Mouse (Mus musculus) kidney, adult 2 months (tissue): ENCODE measurements at regions not wholly inside any gene's neighbourhood (a gene's known extent, or its start where the extent isn't known, plus 50 kb on each side); places are given as distances from the start of the nearest gene placed in this dataset.
A peak's percentile ranks its signal among the peaks of the same experiment; 100 is the strongest.

Experiments
- DNase-seq: peaks from one replicate; pipeline ENCODE4 v3.0.0; 2021
- H3K27ac ChIP-seq: fragments of 200-500 bp; 2 replicates; pipeline ENCODE4 v1.5.1; 2012; ENCODE audit warnings: low read depth, low read length, control low read depth, inconsistent platforms; ENCODE audit not compliant: insufficient read depth
- H3K27me3 ChIP-seq: fragments of 200-500 bp; replicated peaks from 2 replicates; pipeline ENCODE4 v1.6.1; 2012; ENCODE audit warnings: mild to moderate bottlenecking, moderate library complexity, low read length, inconsistent platforms; ENCODE audit not compliant: control insufficient read depth, insufficient read depth
- H3K36me3 ChIP-seq: fragments of 200-500 bp; 2 replicates; pipeline ENCODE4 v1.6.1; 2012; ENCODE audit warnings: mild to moderate bottlenecking, moderate library complexity, low read length, inconsistent platforms; ENCODE audit not compliant: control insufficient read depth, insufficient read depth
- H3K4me1 ChIP-seq: fragments of 200-500 bp; 2 replicates; pipeline ENCODE4 v1.6.1; 2011; ENCODE audit warnings: low read length; ENCODE audit not compliant: control insufficient read depth, insufficient read depth
- H3K4me3 ChIP-seq: fragments of 200-500 bp; 2 replicates; pipeline ENCODE4 v1.5.1; 2011; ENCODE audit warnings: mild to moderate bottlenecking, low read depth, low read length, control low read depth; ENCODE audit not compliant: insufficient read depth
- CTCF ChIP-seq: fragments of 200-500 bp; conservative IDR thresholded peaks from 2 replicates; pipeline ENCODE4 v1.5.1; 2011; ENCODE audit warnings: low read depth, mild to moderate bottlenecking, control low read depth, low read length, moderate library complexity, mixed read lengths; ENCODE audit not compliant: insufficient read depth, insufficient read length
- POLR2A ChIP-seq: fragments of 200-500 bp; IDR thresholded peaks from one replicate; pipeline ENCODE4 v1.6.1; 2011; ENCODE audit warnings: low read depth, low read length, control low read depth
- WGBS: fragments of 180-500 bp; shearing (Covaris S2); methylation state at CpG from one replicate; pipeline ENCODE4 v1.1.7; 2018; 5-methylcytosine and 5-hydroxymethylcytosine counted together

DNA sequence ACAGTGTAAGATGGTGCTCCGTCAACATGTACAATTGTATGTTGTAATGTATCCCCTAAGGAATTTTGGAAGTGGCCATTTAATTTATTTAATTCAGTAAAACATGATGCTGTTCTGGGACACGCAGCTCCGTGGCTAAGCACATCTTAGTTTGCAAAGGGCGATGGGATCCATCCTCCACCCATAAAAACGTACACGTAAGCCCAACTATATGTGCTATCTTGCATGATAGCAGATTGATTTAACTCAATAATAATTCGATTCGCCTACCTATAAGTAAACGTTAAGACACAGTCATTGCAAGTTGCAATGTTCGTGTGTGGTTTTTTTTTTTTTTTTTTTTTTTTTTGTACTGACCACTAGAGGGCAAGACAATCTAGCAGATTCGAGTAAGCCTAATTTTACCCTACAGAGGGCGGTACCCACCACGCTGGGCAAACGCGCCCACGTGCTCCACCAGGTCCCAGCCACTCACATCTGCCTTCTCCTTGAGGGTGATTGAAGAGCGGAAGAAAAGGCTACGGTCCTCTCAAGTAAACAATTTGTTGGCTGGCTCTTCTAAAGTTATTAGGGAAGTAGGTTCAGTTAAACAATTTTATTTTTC lies 240.8 kb upstream of the Lrig3 start:
- DNase-seq, result peak; percentile 77
- WGBS, result 28% methylated on average over 18 of the region's 18 CpGs
- Histone ChIP-seq H3K27me3 (no peaks in the 10 kb centered on the region), H3K4me1 (peaks cover 3% of the 10 kb centered on the region), H3K36me3 (no peaks in the 10 kb centered on the region), H3K4me3 (no peak overlapping the region), H3K27ac (no peak overlapping the region)
- TF ChIP-seq POLR2A, result no peak
- TF ChIP-seq CTCF, result peak; percentile 76

DNA sequence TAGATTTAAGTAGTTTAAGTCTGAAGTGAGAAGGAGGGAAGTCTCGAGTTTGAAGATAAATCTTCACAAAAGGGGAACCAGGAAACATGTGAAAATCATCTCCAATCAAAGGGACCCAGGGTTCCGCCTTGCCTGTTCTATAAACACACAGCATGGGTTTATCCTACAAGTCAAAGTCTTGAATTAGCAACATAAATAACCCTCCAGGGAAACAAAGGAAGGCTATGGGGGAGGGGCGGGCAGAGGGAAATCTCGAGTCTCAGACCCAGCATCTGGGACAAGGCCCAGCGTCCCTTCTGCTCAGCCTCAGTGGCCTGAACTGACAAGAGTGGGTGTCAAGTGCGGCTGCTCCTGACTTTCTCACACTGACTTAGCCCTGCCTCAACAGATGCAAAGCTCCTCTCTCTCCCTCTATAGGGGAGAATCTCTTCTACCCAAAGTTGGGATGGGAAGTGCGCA lies 240.3 kb upstream of the Lrig3 start:
- Histone ChIP-seq H3K4me3 (no peak overlapping the region), H3K36me3 (no peaks in the 10 kb centered on the region), H3K27me3 (no peaks in the 10 kb centered on the region), H3K27ac (no peak overlapping the region), H3K4me1 (peaks cover 3% of the 10 kb centered on the region)
- 45% methylated on average over 7 of the region's 7 CpGs for WGBS
- DNase-seq, result no peak
- no peak for TF ChIP-seq CTCF
- no peak for TF ChIP-seq POLR2A

DNA sequence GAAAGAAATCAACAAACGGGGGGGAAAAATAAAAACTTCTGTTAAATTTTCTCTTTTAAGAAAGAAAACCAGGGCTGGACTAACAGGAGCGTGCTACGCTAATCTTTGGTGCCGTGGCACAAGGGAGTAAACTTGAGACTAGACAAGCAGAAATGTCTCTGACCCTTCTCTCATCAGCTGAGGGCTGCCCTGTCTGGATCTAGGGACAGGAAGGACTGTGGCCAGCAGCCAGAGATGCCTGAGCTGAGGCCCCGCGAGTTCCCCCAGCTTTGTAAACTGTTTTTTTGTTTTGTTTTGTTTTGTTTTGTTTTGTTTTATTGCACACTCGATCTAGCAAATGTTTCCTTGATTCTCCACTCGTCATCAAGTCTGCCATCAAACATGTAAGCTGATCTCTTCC lies 239.4 kb upstream of the Lrig3 start:
- no peak for DNase-seq
- 36% methylated on average over 8 of the region's 8 CpGs for WGBS
- Histone ChIP-seq H3K27me3 (no peaks in the 10 kb centered on the region), H3K36me3 (no peaks in the 10 kb centered on the region), H3K4me1 (peaks cover 3% of the 10 kb centered on the region), H3K4me3 (no peak overlapping the region), H3K27ac (no peak overlapping the region)
- no peak for TF ChIP-seq CTCF

DNA sequence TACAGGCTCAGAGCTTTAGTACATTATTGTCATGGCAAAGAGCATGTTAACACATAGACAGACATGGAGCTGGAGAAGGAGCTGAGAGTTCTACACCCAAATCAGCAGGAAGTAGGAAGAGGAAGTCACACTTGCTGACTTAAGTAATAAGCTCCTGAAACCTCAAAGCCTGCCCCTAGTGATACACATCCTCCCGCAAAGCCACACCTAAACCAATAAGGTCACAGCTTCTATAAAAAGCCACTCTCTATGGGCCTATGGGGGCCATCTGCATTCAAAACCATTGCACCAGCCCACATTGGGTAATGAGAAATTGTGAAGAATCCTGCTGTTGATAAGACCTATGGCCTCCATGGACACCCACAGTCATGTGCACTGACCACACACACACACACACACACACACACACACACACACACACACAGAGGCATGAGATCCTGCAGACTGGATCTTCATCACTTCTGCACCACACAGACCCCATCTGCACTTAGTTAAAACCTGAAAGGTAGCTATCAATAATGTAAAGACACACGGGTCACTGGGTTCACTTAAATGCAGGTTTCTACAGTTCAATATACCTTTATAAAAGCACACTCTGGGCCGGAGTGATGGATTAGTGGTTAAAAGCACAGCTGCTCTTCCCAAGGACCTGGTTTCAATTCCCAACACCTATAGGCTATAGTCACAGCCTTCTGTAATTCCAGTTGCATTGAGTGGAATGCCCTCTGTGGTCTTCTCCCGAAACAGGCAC lies 230.0 kb upstream of the Lrig3 start:
- 91% methylated on average over 4 of the region's 4 CpGs for WGBS
- TF ChIP-seq CTCF (no peak), POLR2A (no peak)
- no peaks in the 10 kb centered on the region for H3K4me1 ChIP-seq

DNA sequence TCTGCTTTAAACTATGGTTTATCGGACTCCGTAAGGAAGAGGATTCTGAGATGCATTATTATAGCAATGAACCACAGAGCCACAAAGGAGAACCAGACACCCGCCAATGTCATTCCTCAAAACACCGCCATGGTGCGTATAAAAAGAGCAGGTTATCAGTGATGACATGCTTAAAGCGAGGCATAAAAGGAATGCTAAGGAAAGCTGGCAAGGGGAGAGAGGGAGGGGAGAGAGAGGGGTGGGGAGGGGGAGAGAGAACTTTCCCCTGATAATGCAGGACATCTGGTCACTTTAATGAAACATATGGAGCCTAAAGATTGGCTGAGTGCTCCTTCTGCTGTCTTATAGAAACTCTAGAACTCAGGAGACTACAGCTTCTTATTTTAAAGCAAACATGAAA lies 222.8 kb upstream of the Lrig3 start:
- TF ChIP-seq CTCF (no peak), POLR2A (no peak)
- WGBS, result 86% methylated on average over 6 of the region's 6 CpGs
- Histone ChIP-seq H3K4me3 (no peak overlapping the region), H3K27me3 (no peaks in the 10 kb centered on the region), H3K27ac (no peak overlapping the region), H3K4me1 (no peaks in the 10 kb centered on the region), H3K36me3 (no peaks in the 10 kb centered on the region)
- no peak for DNase-seq

More for the DNA sequence above, 230.0 kb upstream of the Lrig3 start:
- Histone ChIP-seq H3K36me3 (no peaks in the 10 kb centered on the region), H3K4me3 (no peak overlapping the region), H3K27ac (no peak overlapping the region), H3K27me3 (no peaks in the 10 kb centered on the region)
- no peak for DNase-seq

DNA sequence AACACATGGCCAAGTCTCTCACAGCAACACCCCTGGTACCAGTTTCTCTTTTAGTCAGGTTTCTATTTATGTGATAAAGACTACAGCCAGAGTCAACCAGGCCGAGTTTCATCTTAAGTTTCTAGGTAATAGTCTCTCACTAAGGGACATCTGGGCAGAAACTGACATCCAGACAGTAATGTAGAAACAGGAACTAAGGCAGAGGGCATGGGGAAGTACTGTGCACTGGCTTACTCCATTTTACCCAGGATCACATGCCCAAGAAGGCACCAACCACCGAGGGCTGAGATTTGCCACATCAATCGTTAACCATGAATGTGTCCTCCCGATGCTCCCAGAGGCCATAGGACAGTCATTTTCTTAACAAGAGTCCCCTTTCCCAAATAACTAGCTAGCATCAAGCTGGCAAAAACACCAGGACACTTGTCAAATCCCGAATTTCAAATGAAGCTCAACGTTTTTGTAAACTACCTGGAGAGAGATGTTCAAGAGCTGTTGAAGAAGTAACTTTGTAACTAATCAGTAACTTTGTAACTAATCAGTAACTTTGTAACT lies 216.9 kb upstream of the Lrig3 start:
- H3K27me3 ChIP-seq, result no peaks in the 10 kb centered on the region
- H3K27ac ChIP-seq, result peak overlapping the region; percentile 86
- no peaks in the 10 kb centered on the region for H3K36me3 ChIP-seq
- DNase-seq, result peak; percentile 55
- H3K4me1 ChIP-seq, result peaks cover 3% of the 10 kb centered on the region; the same call in 1 of the 2 replicates
- no peak for TF ChIP-seq CTCF
- no peak for TF ChIP-seq POLR2A
- no peak overlapping the region for H3K4me3 ChIP-seq
- WGBS, result 36% methylated on average over 6 of the region's 6 CpGs

DNA sequence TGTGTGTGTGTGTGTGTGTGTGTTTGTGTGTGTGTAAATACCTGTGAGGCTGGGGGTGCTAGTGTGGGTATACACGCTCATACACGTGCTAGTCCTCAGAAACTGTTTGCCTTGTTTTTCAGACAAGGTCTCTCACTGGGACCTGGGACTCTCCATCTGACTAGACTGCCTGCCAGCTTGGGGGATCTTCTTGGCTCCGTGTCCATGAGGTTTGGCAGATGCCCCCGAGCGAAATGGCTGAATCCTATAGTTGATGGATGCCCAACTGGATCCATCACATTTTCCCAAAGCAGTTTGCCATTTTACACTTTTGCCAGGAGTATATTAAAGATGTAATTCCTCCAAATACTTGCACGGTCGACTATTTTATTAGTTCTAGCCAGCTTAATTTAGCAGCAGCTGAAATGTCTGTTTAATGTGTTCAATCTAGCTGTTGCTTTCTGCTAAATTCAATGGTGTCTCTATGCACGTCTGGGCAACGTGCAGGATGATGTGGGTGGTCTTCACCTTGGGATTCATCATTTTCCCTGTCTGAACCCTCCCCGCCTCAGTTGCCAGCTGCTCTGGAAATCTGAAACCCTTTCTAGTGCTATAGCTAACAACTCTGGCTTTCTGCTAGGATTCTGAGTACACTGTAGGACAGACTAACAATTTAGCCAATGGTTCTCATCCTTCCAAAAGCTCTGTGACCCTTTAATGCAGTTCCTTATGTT lies 213.3 kb upstream of the Lrig3 start:
- H3K36me3 ChIP-seq, result no peaks in the 10 kb centered on the region
- H3K4me1 ChIP-seq, result peaks cover 3% of the 10 kb centered on the region; the same call in 1 of the 2 replicates
- WGBS, result 75% methylated on average over 10 of the region's 10 CpGs
- TF ChIP-seq CTCF, result no peak
- TF ChIP-seq POLR2A, result no peak
- no peak for DNase-seq
- H3K27ac ChIP-seq, result no peak overlapping the region
- no peaks in the 10 kb centered on the region for H3K27me3 ChIP-seq
- no peak overlapping the region for H3K4me3 ChIP-seq
